Mouse (Mus musculus) Patski (cell line): ENCODE measurements around the gene Pter. TPM values are rescaled to one million over a fixed set of nuclear protein-coding genes. Genes with fewer than 3 reads are reported as not detected.

Source experiments
- ATAC-seq: fragments of 100-300 bp; one replicate; pipeline ENCODE4 v1.8.0; 2021
- CTCF ChIA-PET: fragments of 350-600 bp; sonication (Branson Sonifier 250); formaldehyde crosslinking; loops from one replicate; lab custom pipeline; 2022; ENCODE audit warnings: inconsistent platforms; lab: Charles Lee
- POLR2A ChIA-PET: fragments of 350-600 bp; sonication (Branson Sonifier 250); formaldehyde crosslinking; loops from one replicate; lab custom pipeline; 2022; ENCODE audit warnings: antibody characterized with exemption, inconsistent platforms; lab: Charles Lee
- DNase-seq: peaks from one replicate; pipeline ENCODE4 v3.0.0-alpha.2; 2011; ENCODE audit warnings: low read depth, low spot score
- H3K27me3 ChIP-seq: fragments of 371-371 bp; one replicate; pipeline ENCODE4 v1.5.1; 2021
- CTCF ChIP-seq: fragments of 100-300 bp; IDR thresholded peaks from one replicate; pipeline ENCODE4 v1.5.1; 2021
- in situ Hi-C: fragments of 300-500 bp; cut with MboI; formaldehyde crosslinking; loops from 3 replicates; pipeline ENCODE4 v1.11.1; 2018; ENCODE audit warnings: low pct_unique_long_range_greater_than_20kb, mixed read lengths
- polyA plus RNA-seq: library from polyadenylated mRNA; unstranded; gene quantifications from one replicate; pipeline ENCODE4 v1.2.3, GENCODE M21; 2021

Gene Pter
- polyA plus RNA-seq, result 1.5 TPM

DNA sequence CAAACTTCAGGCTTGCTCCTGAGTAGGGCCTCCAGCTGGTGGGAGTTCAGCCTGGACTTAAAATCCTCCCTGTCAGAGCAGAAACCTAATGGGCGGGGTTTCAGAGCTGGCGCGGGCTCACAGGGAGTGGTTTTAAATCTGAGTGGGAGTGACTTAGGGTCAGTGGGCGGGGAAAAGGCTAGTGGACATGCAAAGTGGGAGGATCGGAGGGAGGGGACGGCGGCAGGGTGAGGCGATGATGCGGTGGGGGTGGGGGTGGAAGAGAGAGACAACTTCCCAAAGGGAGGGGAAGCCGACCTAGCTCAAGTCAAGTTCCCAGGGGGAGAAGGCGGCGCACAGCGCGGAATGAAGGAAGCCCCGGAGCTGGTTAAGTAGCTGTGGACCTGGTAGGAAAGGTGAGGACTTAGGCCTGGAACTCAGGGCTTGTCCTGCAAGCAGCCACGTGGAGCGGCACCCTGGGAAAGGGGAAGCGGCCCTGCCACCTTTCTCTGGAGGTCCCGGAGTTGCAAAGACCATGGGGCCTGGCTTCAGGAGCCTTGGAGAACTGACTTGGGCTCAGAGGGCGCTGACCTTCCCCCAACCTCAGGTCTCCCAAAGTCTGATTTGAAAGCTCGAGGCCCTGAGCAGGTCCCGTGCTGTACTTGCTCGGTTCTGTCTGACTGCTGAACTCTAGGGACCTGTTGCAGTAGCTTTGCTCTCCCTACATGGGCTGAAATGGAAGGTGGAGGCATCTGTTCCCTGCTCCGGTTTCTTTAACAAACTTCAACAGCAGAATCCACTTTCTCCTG lies at the start of gene Pter:
Gene Pter, plus strand, starts transcription at position 238 of the 788 bp plus-strand sequence.
- in situ Hi-C loops, result no loop called here
- no peak for TF ChIP-seq CTCF
- ChIA-PET CTCF (no interaction called here), POLR2A (no interaction called here)
- DNase-seq (peak; percentile 7), ATAC-seq (peak; percentile 85)
- peaks cover 13% of the 10 kb centered on the region for H3K27me3 ChIP-seq

DNA sequence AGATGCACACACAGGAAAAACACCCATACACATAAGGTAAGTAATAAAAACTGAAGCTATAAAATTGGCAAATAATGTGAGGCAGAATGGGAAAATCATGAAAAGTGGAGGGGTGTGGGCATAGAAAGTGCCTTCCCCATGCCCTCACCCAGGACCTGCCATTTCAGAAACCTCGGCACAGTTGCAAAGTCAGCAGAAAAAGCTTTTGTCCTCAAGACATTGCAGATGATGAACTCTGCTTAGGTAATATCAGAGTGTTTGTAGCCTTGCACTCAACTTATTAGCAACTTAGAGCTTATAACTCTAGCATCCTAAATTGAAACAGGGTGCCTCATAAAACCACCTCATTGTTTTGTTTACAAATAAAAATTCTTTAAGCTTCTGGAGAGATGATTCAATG lies 49.6 kb upstream of the Pter start:
- CTCF ChIA-PET, result interaction anchor here (0.8 to 1.2 kb wide), 2 partner anchors 28 to 39 kb away, joined by 3 read pairs; no protein-coding TSS in a partner anchor
- no peak for TF ChIP-seq CTCF
- DNase-seq (no peak), ATAC-seq (no peak)
- in situ Hi-C loops, result no loop called here
- POLR2A ChIA-PET, result no interaction called here
- H3K27me3 ChIP-seq, result peaks cover 35% of the 10 kb centered on the region

DNA sequence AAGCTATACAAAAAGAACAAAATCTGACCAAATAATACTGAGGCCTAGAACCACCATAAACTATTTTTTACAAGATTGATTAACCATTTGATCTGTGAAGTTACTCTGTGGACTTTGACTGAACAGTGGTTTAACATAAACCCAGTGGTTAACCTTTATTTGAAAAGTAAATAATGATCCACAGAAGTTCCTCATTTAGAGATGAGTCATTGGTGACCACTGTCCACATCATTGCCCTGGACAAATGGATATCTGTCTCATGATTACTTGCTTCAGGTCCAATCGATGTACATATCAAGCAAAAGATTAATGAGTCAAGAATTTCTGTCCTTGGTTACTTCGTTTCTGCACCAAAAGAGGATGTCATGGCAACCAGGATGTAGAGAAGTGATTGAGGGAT lies 44.3 kb upstream of the Pter start:
- no peak for ATAC-seq

DNA sequence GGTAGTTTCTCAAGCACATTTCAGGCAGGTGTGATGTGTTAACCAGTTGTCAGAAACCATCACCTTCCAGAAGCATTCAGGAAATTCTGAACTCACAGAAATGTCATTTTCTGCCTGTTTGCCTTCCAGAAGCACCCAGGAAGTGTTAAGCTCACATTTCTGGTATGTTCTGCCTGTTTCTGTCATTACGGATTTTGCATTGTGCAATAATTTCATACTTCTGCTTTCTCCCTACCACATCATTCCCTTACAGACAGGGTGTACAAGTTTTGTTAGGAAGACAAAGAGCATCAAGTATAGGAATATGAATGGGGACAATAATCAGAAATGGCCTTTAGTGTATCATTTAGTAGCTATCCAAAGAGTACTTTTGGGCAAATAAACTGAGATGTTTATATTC lies 42.8 kb upstream of the Pter start:
- TF ChIP-seq CTCF, result no peak
- peaks cover 54% of the 10 kb centered on the region for H3K27me3 ChIP-seq
- ChIA-PET CTCF (interaction anchor here (1.4 kb wide), 1 partner anchor 11 kb away, joined by 3 read pairs; no protein-coding TSS in a partner anchor), POLR2A (no interaction called here)
- DNase-seq, result no peak
- in situ Hi-C loops, result no loop called here
- ATAC-seq, result no peak

More for the DNA sequence above, 44.3 kb upstream of the Pter start:
- no peak for DNase-seq
- H3K27me3 ChIP-seq, result peaks cover 45% of the 10 kb centered on the region
- POLR2A ChIA-PET, result no interaction called here
- no peak for TF ChIP-seq CTCF
- CTCF ChIA-PET, result no interaction called here
- in situ Hi-C loops, result no loop called here

DNA sequence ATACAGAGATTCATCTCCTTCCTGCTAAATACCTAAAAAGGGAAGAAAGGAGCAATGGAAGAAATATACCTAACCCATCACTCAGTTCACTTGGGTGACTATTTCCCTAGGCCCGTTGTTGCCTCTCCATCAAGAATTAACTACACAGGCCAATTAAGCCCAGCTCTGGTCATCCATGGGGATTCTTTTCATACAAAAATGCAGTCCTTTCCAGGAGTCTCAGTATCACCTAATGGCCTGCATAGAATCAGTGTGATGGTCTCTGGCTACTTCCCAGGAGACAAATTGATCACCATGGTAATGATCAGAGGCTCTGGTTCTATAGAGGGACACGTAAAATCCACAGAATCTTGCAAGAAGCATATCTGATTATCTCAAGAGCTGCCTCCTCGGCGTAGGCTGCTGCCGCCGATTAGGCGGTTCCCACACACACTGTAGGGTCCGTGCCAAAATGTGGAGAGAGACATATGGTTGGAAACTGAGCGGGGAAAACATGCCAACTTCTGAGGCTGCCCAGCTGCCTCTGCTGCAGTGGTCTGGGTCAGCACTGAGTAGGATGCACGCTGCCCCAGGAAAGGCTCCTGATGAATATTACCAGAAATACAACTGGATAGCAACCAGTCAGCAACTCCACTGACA lies 40.4 kb upstream of the Pter start:
- no peak for DNase-seq

DNA sequence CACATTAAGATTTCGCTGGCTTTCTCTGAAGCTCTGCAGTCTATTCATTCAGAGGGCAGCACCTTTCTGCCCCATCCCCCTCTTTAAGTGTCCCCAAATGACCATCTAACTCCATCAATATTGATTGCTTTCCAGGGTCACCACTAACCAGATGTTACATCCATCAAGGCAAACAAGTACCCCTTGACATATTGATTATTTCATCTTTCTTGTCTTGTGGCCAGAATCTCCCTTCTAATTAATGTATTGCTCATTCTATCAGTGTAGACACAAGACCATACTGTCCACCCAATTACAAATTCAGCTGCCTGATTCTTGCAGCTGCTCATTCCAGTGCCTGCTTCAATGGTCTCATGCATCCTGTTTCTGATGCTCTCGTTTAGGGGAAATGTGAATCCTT lies 36.8 kb upstream of the Pter start:
- no peak for TF ChIP-seq CTCF
- POLR2A ChIA-PET, result no interaction called here
- H3K27me3 ChIP-seq, result peaks cover 39% of the 10 kb centered on the region
- CTCF ChIA-PET, result no interaction called here
- DNase-seq (no peak), ATAC-seq (no peak)
- in situ Hi-C loops, result no loop called here

More for the DNA sequence above, 40.4 kb upstream of the Pter start:
- in situ Hi-C loops, result no loop called here
- H3K27me3 ChIP-seq, result peaks cover 49% of the 10 kb centered on the region
- ATAC-seq, result no peak
- ChIA-PET POLR2A (no interaction called here), CTCF (no interaction called here)
- no peak for TF ChIP-seq CTCF

DNA sequence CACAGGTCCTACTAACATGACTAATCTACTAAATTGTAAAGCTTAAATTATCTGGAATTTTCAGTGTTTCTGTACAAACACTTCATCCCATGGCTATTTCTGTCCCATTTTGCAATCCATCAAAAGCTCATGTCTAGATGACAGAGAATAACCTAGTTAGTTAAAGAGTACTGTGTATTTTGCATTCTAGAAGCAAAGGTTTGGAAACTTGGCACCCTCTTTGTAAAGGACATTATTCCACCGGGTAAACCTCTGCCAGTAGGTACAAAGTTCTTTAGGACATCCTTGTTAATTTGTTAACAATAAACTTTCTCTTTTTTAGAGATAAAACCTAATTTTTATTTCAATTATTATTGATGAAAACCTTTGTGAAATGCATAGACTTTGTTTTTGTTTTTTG lies 18.1 kb upstream of the Pter start:
- no peak for DNase-seq
- H3K27me3 ChIP-seq, result peaks cover 22% of the 10 kb centered on the region
- in situ Hi-C loops, result no loop called here
- ChIA-PET CTCF (interaction anchor here (1.0 kb wide), 1 partner anchor 102 kb away, joined by 3 read pairs; no protein-coding TSS in a partner anchor), POLR2A (interaction anchor here (0.6 kb wide), 1 partner anchor 295 kb away, joined by 5 read pairs; no protein-coding TSS in a partner anchor)
- no peak for ATAC-seq
- TF ChIP-seq CTCF, result no peak

DNA sequence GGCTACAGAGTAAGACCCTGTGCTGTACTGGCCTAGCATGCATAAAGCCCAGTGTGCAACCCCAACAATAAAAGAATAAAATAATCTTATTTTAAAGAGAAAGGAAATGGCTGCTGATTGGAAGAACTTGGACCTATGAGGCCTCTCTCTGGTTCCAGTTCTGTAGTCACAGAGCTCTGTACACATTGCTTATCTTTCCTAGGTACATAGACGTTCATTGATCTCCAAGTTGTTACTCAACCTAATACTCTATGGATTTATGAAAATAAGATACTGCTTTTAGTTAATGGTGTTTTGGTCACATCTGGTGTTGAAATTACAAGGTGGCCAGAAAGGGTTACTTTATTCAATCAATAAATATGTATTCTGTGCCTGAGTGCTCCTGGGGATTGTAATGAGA lies 1.8 kb downstream of the Pter start:
- ATAC-seq (no peak), DNase-seq (no peak)
- POLR2A ChIA-PET, result no interaction called here
- CTCF ChIA-PET, result no interaction called here
- in situ Hi-C loops, result no loop called here
- peaks cover 19% of the 10 kb centered on the region for H3K27me3 ChIP-seq
- TF ChIP-seq CTCF, result no peak

DNA sequence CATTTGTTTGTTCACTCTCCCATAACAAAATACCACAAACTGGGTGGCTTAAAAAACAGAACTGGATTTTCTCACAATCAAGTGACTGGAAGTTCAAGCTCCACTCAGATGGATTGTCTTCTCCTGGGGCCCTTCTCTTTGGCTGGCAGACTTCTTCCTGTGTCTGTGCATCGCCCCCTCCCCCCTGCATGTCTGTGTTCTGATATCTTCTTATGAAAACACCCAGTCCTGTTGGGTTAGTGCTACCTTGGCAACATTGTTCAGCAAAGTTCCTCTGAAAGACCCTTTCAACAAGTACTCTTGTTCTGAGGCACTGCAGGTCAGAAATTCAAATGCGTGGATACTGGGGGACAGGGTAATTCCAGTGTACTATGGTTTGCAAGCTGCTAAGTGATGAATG lies 6.5 kb downstream of the Pter start:
- ChIA-PET CTCF (interaction anchor here (0.7 to 1.1 kb wide), 2 partner anchors 18 to 21 kb away, joined by 3 read pairs; no protein-coding TSS in a partner anchor), POLR2A (no interaction called here)
- no peak for ATAC-seq
- in situ Hi-C loops, result no loop called here
- peaks cover 31% of the 10 kb centered on the region for H3K27me3 ChIP-seq
- DNase-seq, result no peak
- no peak for TF ChIP-seq CTCF

DNA sequence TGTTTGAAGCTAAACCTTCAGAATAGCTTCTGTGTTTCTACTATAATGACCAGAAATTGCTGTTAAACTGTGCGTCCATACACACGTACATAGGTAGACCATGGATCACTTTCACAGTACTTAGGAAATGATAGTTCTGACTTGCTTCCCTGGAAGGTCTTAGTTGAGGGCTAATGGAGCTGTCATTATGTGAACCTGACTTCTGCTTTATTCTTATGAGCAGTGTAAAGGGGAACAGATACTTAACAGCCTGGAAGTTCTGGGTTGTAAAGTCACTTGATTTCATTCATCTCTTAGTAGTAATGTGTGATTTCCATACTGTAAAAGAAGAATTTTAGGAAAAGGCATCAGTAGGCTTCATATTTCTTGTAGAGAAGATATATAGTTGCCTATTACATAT lies 10.1 kb downstream of the Pter start:
- ChIA-PET CTCF (no interaction called here), POLR2A (no interaction called here)
- ATAC-seq (no peak), DNase-seq (no peak)
- in situ Hi-C loops, result no loop called here
- peaks cover 25% of the 10 kb centered on the region for H3K27me3 ChIP-seq
- no peak for TF ChIP-seq CTCF

DNA sequence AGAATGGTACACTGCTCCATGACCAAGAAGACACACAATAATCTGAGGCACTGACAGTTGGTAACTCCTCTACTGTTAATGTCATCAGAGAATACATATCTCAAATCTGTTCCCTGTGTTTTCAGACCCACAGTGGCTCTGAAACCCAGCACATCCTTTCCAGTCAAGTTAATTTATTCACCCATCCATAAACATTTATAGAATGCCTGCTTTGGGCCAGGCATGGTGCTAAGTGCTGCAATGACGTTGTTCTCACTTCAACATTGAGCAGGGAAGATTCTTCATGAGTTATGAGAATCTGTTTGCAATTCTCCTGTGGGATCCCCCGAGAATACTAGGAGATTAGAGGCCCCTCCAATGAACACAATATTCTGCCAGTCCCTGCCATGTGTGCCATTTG lies 11.4 kb downstream of the Pter start:
- CTCF ChIA-PET, result no interaction called here
- H3K27me3 ChIP-seq, result peaks cover 20% of the 10 kb centered on the region
- in situ Hi-C loops, result no loop called here
- POLR2A ChIA-PET, result no interaction called here
- no peak for TF ChIP-seq CTCF
- DNase-seq (no peak), ATAC-seq (no peak)
